Comparison of ENCODE assay signal across 18 mouse cellular contexts in genomic region chr9:98717701-98718270, GRCm38 (mm10).
"Had no signal": no experiment of that assay in that cellular context is flagged by ENCODE, and none has a peak within 500 bp of the region (broad histone marks: within the 10 kb centered on the region; RNA-seq: fewer than 3 reads in every experiment).

No protein-coding gene starts in this region.

- H3K27ac ChIP-seq: intestine, embryonic 15.5 days; kidney, embryonic 15.5 days; limb, embryonic 12.5 days; liver, embryonic 15.5 days; midbrain, embryonic 10.5 days; midbrain, embryonic 15.5 days; neural tube, embryonic 13.5 days had no signal

- H3K36me3 ChIP-seq: intestine, embryonic 15.5 days; kidney, embryonic 15.5 days; limb, embryonic 12.5 days; liver, embryonic 15.5 days; midbrain, embryonic 10.5 days; midbrain, embryonic 15.5 days; neural tube, embryonic 13.5 days had no signal

- DNase-seq: kidney, adult 2 months; kidney, postnatal 25 days; layer of hippocampus, postnatal 36 days; liver; lung, adult 2 months; lung, postnatal 4 days; retina, postnatal 1 day; right cerebral cortex, postnatal 14 days; thymus, adult 18-20 months; thymus, postnatal 14 days had no signal

- H3K9me3 ChIP-seq: intestine, embryonic 15.5 days; kidney, embryonic 15.5 days; limb, embryonic 12.5 days; liver, embryonic 15.5 days; midbrain, embryonic 10.5 days; midbrain, embryonic 15.5 days had no signal

- H3K9ac ChIP-seq: intestine, embryonic 15.5 days; kidney, embryonic 15.5 days; limb, embryonic 12.5 days; liver, embryonic 15.5 days; midbrain, embryonic 15.5 days; neural tube, embryonic 13.5 days had no signal

- ATAC-seq: intestine, embryonic 15.5 days; lung, postnatal 0 days; midbrain, embryonic 15.5 days had no signal

- H3K4me2 ChIP-seq: intestine, embryonic 15.5 days; kidney, embryonic 15.5 days; limb, embryonic 12.5 days; liver, embryonic 15.5 days; midbrain, embryonic 15.5 days; neural tube, embryonic 13.5 days had no signal

- H3K27me3 ChIP-seq: intestine, embryonic 15.5 days; kidney, embryonic 15.5 days; limb, embryonic 12.5 days; liver, embryonic 15.5 days; midbrain, embryonic 15.5 days; neural tube, embryonic 13.5 days had no signal

- H3K4me3 ChIP-seq: intestine, embryonic 15.5 days; kidney, embryonic 15.5 days; limb, embryonic 12.5 days; liver, embryonic 15.5 days; midbrain, embryonic 10.5 days; midbrain, embryonic 15.5 days; neural tube, embryonic 13.5 days had no signal

- H3K4me1 ChIP-seq: intestine, embryonic 15.5 days; liver, embryonic 15.5 days; midbrain, embryonic 15.5 days; neural tube, embryonic 13.5 days had no signal
